In genomic region chr12:75170970-75171369, GRCm38 (mm10) we compare ENCODE assay signal across 12 mouse cellular contexts. TPM values are rescaled to one million over a fixed set of nuclear protein-coding genes. Genes with fewer than 3 reads are reported as not detected.
DNase-seq lines count a peak whose midpoint lies in the region; ATAC-seq and TF ChIP-seq lines count a peak whose summit lies in the region.
"Had no signal": no experiment of that assay in that cellular context is flagged by ENCODE, and none has a peak within 500 bp of the region (broad histone marks: within the 10 kb centered on the region; RNA-seq: fewer than 3 reads in every experiment).

No protein-coding gene starts in this region.

- no peak for ATAC-seq in liver, postnatal 0 days

- H3K4me3 ChIP-seq in liver, postnatal 0 days (ENCODE audit: low read depth, low read length) = no peak overlapping the region
- H3K4me3 ChIP-seq: hindbrain, embryonic 15.5 days; limb, embryonic 12.5 days; megakaryocyte, embryonic 14.5 days had no signal

- H3K9me3 ChIP-seq in liver, postnatal 0 days (ENCODE audit: low read length) = no peaks in the 10 kb centered on the region
- H3K9me3 ChIP-seq: hindbrain, embryonic 15.5 days; megakaryocyte, embryonic 14.5 days had no signal

- intact Hi-C loops in heart, postnatal 10 days (cut with DNase I) = loop anchor here (5.0 kb wide), 1 partner anchor 839 kb away; no protein-coding TSS in a partner anchor

- no peaks in the 10 kb centered on the region for H3K4me1 ChIP-seq in liver, postnatal 0 days (ENCODE audit: insufficient read depth)
- H3K4me1 ChIP-seq: megakaryocyte, embryonic 14.5 days had no signal

- peaks cover 7% of the 10 kb centered on the region for H3K27me3 ChIP-seq in liver, postnatal 0 days (ENCODE audit: insufficient read depth, low read length)

- no peak overlapping the region for H3K27ac ChIP-seq in liver, postnatal 0 days (ENCODE audit: low read depth)
- H3K27ac ChIP-seq: hindbrain, embryonic 15.5 days; limb, embryonic 12.5 days had no signal

- TF ChIP-seq EP300 in liver, postnatal 0 days (IDR thresholded peaks at IDR 0.05; ENCODE audit: low read depth) = no peak

- 20% methylated on average over 2 of the region's 2 CpGs for WGBS in liver, postnatal 0 days (ENCODE audit: insufficient replicate concordance)

- no peak overlapping the region for H3K9ac ChIP-seq in liver, postnatal 0 days (replicated peaks)
- H3K9ac ChIP-seq: hindbrain, embryonic 15.5 days; limb, embryonic 12.5 days had no signal

- H3K36me3 ChIP-seq in liver, postnatal 0 days (replicated peaks; ENCODE audit: insufficient read depth, low read length) = no peaks in the 10 kb centered on the region
- H3K36me3 ChIP-seq: hindbrain, embryonic 15.5 days; limb, embryonic 12.5 days had no signal

- peak; percentile 5 to 15 for DNase-seq in heart, postnatal 10 days
- no peak for DNase-seq in heart, adult 18-20 months
- DNase-seq in liver, postnatal 0 days = no peak
- DNase-seq in liver (no peak), R1 (ENCODE audit: low read depth, low spot score) (peak; percentile 18)
- peak; percentile 2 to 22 for DNase-seq in kidney, postnatal 36 days
- no peak for DNase-seq in right cerebral cortex, adult 18-20 months
- DNase-seq: thymus, adult 18-20 months had no signal

- H3K4me2 ChIP-seq in liver, postnatal 0 days (ENCODE audit: low read depth, low read length) = no peak overlapping the region
- H3K4me2 ChIP-seq: hindbrain, embryonic 15.5 days; limb, embryonic 12.5 days had no signal

- TF ChIP-seq CTCF in liver, postnatal 0 days (IDR thresholded peaks at IDR 0.05; ENCODE audit: low read depth) = peak; percentile 36

RNA-seq across cellular contexts. Expression of gene Kcnh5, which starts 6.2 kb away (rescaled TPM):
- total RNA-seq in heart, postnatal 10 days (2021) = not detected
- total RNA-seq in heart, adult 18-20 months (2021) = not detected
- polyA plus RNA-seq in liver, postnatal 0 days (2015; fragmentation: Nextera tagmentation; extraction: Ambion mirVana) = not detected in 2 replicates
- total RNA-seq: gastrocnemius, adult 18-20 months had no signal

Comparison
In these comparisons a context has a peak if more than half of its experiments do, and no peak if none do; other contexts are left out.
1. DNase-seq: peak in heart, postnatal 10 days (2 of 2), R1 (single experiment) and kidney, postnatal 36 days (2 of 2); none in heart, adult 18-20 months (0 of 2), liver, postnatal 0 days (single experiment), liver (single experiment) and right cerebral cortex, adult 18-20 months (single experiment).